Mouse (Mus musculus) cerebral cortex, adult 2 months (tissue): ENCODE measurements around the gene Cadm2.

Experiments used
- WGBS: fragments of 180-500 bp; shearing (Covaris S2); methylation state at CpG from one replicate; pipeline ENCODE4 v1.1.7; 2018; 5-methylcytosine and 5-hydroxymethylcytosine counted together

The Cadm2 gene

DNA sequence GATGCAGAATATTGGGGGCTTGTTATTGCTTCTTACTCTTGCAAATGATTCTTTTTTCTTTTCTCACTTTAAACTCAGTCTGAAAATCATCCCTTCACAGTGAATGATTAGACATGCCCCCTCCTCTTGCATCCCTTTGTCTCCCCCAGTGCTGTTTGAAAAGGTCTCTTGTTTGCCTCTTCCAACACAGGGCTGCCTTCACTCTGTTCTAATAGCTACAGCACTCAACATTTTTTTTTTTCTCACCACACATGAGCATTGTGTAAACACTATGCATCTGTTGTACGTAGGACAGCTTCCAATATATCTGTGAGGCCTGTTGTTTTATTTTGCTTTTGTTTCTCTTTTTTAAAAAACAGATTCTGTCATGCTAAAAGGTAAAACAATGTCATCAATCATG, 695.2 kb downstream of the Cadm2 start:
- 52% methylated on average over 1 of the region's 1 CpGs for WGBS

- 63% methylated on average over 2 of the region's 2 CpGs for WGBS
Measured at GRCm38 (mm10) chr16:66922753-66923152, 698.0 kb downstream of the Cadm2 start.

DNA sequence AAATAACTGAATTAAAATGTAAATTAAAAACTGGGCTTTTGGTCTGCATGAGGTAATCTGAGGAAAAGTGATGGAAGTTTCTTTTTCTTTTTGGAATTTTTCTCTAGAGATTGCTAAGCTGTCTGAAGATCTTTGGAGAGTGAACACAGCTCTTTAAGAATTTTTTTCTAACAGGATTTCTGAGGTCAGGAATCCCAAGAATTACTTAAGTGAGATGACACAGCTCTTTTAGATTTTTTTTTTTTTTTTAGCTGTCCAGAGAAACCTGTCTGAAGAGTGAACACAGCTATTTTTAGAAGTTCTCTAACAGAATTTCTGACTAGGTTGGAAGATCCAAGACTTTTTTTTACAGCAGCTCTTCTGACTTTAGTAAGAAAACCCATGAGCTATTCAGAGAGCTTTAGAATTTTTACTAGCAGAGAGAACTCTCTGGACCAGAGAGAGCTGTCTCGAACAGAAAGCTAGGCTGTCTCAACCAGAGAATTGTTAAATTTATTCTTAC, 699.2 kb downstream of the Cadm2 start:
- 46% methylated on average over 1 of the region's 1 CpGs for WGBS

DNA sequence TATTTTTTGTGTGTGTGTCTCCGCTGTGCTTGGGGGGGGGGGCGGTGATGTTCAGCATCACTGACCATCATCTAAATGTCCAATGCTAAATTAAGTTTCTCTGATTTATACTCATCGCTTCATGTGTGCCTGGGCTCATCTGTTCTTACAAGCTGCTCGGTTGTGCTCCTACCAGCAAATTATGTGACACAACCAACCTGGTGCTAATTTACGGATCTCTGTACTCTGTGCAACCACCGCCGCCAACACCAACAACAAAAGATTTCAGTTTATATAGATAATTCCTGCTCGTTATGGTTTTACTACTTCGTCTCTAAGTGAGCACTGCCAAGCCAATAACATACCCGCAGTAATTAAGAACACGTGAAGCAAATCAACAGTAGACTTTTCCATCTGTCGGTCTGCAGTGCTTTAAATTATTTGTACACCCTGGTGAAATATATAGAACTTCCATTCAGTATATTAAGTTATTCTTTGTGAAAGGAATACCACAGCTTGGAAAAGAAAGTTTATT, 700.8 kb downstream of the Cadm2 start:
- WGBS = 60% methylated on average over 12 of the region's 12 CpGs

DNA sequence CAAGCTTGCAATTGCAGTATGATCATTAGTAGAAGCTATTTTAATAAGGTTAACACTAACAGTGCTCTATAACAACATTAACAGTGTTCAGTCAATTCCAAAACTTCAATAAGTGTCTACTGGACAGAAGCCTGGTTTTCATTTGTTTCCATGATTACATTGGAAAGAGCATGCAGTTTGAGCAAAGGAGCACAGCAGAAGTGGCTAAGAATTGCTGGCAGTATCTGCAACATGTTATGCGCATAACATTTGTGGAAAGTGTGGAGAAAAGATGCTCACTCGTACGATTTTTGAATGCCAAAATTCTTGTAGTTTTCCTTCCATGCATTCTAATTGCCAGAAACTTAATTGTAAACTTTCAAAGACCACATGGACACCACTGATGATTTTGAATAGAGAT, 718.9 kb downstream of the Cadm2 start:
- 40% methylated on average over 3 of the region's 3 CpGs for WGBS

- WGBS = 46% methylated on average over 4 of the region's 4 CpGs
Measured at GRCm38 (mm10) chr16:66900664-66901063, 720.0 kb downstream of the Cadm2 start.

GRCm38 (mm10) chr16:66892359-66892758, 728.3 kb downstream of the Cadm2 start:
- 62% methylated on average over 6 of the region's 6 CpGs for WGBS

DNA sequence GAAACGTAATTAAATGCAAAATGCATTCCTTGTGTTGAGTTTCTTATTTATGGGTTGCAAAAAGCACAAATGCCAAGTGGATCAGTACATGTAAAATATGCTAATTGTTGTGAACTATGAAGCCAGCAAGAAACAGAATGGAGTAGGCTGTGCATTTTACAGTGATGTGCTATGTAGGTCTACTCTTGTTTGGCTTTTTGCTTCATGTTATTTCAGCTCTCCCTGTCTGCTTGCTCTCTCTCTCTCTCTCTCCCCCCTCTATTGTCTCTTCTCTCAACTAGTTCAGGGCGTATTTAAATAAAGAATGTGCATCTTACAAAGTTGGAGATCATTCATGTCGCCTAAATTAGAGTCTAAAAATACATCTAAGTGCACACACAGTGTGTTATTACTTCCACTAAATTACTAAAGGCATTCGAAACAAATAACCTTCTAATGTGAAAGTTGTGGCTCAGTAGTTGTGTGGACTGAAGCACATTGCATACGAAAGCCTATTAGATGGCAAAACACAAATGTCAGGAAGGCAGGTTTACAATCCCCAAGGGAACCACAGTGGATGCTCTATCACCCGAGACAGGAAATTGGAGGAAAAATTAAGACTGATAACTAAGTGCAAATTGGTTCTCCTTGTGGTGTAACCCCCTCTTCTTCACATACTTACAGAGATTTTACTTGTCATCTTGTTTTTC, 729.0 kb downstream of the Cadm2 start:
- WGBS = 54% methylated on average over 6 of the region's 6 CpGs

DNA sequence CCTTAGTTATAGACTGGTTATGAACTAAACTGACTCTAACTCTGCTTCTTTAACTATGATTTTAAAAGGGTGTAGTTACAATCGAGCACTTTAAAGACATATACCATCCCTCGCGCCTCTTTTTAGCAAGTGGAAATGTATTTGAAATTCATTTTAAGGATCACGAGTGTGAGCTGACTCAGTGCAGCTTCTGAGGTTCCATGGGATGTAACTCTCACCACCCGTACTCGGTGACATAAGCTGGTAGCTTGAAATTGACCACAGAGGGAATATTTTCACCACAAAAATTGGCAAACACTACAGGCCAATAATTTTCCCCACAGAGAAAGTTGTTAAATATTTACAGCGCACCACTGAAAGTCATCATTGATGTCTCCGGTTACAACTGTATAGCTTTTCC, 730.8 kb downstream of the Cadm2 start:
- 69% methylated on average over 8 of the region's 8 CpGs for WGBS

- 63% methylated on average over 3 of the region's 3 CpGs for WGBS
Measured at GRCm38 (mm10) chr16:66882597-66882996, 738.1 kb downstream of the Cadm2 start.

- 75% methylated on average over 3 of the region's 3 CpGs for WGBS
Measured at GRCm38 (mm10) chr16:66871201-66871600, 749.5 kb downstream of the Cadm2 start.

GRCm38 (mm10) chr16:66851047-66851446, 769.7 kb downstream of the Cadm2 start:
- 41% methylated on average over 3 of the region's 3 CpGs for WGBS

DNA sequence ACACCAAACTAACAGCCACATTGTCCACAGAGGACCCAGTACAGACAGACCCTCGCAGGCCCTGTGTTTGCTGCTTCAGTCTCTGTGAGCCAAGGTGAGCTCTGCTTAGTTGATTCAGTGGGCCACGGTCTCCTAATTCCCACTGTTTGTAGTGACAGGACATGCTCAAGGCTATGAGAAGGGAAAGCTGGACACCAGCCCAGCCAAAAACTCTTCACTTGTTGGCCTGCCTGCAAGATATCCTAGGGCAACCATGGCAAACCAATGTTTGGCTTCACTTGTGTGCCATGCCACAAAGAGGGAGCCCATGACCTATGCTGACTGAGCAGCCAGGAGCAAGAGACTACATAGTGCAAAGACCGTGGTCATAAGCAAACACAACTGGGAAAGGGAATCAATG, 795.8 kb downstream of the Cadm2 start:
- WGBS = 75% methylated on average over 3 of the region's 3 CpGs

- 46% methylated on average over 3 of the region's 3 CpGs for WGBS
Measured at GRCm38 (mm10) chr16:66798204-66798603, 822.5 kb downstream of the Cadm2 start.

DNA sequence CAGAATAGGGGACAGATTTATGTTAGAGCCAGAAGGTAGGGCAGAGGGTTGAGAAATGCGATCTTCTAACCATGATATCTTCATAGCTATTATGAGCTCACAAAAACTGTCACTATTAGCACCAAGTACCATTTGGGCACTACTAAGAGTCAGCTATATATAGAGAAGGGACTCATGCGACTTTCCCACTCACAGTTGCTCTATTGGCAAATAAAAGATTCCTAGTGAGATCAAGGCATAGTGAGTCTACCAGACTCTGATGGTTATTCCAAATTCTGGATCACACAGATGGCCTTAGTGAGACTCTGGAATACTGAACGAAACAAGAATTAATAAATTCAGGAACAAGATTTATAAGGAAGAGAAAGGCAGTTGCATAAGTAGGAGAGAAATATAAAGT, 827.6 kb downstream of the Cadm2 start:
- WGBS = 74% methylated on average over 3 of the region's 3 CpGs

GRCm38 (mm10) chr16:66771883-66772282, 848.8 kb downstream of the Cadm2 start:
- WGBS = 42% methylated on average over 4 of the region's 4 CpGs

DNA sequence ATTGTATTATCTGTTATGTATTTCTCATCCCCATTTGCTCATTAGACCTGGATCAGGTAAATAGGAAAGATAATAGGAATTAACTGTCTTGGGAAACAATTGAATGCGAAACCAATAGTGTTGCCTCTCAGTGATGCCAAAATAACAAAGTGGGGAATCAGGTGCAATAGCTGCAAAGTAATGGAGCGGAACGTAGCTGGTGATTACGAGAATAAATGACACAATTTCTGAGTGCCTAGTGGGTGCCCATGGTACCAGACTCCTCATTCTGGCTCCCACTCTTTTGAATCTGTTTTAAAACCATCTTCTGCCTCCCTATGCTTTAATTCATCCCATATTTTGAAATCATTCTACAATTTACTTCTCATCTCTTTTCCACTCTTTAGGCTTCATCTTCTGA, 851.2 kb downstream of the Cadm2 start:
- 71% methylated on average over 4 of the region's 4 CpGs for WGBS

GRCm38 (mm10) chr16:66768684-66769389, 851.9 kb downstream of the Cadm2 start:
- WGBS = 25% methylated on average over 4 of the region's 4 CpGs

DNA sequence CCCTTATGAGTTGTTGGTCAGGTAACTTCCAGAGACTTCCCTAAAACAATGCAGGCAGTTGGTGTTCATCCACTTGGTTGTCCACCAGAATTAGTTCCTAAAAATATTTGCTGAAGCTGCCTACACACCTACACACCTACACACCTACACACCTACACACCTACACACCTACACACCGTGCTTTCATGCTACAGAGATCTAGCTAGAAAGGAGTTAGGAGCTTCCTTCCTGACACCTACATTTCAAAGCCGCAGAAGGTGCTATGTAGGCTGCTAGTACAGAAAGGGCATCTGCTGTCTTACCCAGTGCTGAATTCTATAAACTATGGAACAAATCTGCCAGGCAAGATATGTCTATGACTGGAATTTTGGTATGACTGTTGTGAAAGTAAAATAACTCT, 872.2 kb downstream of the Cadm2 start:
- WGBS = 46% methylated on average over 2 of the region's 2 CpGs

- WGBS = 36% methylated on average over 3 of the region's 3 CpGs
Measured at GRCm38 (mm10) chr16:66731212-66731611, 889.5 kb downstream of the Cadm2 start.

GRCm38 (mm10) chr16:66706476-66706875, 914.2 kb downstream of the Cadm2 start:
- 52% methylated on average over 3 of the region's 3 CpGs for WGBS

DNA sequence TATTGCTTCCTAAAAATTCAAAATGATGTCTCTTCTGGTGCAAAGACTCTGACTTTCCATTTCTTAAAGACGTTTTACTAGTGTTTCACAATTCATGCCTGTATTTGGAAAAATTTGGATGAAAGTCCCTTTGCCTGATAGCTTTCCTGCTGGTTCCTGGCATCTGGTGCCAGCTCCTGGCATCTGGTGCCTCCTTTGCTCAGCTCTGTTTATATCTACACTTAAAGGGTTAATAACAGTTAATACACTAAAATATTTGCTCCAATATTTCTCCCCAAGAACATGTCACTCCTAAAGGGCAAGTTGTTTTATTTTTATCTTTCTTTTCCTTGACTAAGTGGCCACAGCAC, 969.7 kb downstream of the Cadm2 start:
- 16% methylated on average over 1 of the region's 1 CpGs for WGBS

GRCm38 (mm10) chr16:66650348-66651012, 970.2 kb downstream of the Cadm2 start:
- 47% methylated on average over 11 of the region's 11 CpGs for WGBS
